Mouse (Mus musculus) adrenal gland, postnatal 4 days (tissue): Measurements from ENCODE around the gene Itm2c. TPM values are rescaled to one million over a fixed set of nuclear protein-coding genes. Genes with fewer than 3 reads are reported as not detected.

Experiments
- DNase-seq, 2 experiments: peaks; one replicate each; pipeline ENCODE4 v3.0.0; 2021 to 2022; ENCODE audit warnings: low spot score in 2 of 2, mixed read lengths in 2 of 2
- total RNA-seq, 2 experiments: library from RNA; stranded (reverse); gene quantifications; 2 replicates each; pipeline ENCODE4 v1.2.3; 2021

Gene Itm2c
- total RNA-seq, 2 experiments from 2014 or later: 412 to 422 TPM

DNA sequence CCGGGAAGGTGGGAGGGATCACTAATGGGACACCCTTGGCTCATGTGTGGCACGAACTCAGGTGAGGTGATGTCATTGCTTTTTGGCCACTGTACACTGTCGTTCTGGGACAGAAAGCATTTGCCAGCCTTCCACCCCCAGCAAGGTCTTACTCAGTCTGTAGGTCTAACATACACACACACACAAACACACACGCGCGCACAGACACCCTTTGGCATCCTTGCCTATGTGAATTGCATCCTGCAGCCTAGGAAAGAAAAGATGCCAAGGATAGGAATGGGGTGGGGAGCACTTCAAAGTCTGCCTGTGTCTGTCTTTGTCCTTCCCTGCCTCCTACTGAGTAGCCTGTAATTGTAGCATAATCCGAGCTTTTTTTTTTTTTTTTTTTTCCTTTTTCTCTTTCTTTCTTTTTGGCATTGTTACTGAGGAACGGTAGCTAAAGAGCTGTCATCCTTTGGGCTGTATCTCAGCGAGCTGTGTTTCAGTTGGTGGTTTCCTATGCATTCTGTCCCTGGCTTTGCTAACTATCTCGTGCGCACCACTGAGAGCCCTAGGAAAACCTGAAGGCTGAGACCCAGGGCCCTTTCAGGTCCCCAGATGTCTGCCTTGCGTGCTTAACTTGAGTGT lies 4.8 kb downstream of the Itm2c start:
- no peak for DNase-seq

DNA sequence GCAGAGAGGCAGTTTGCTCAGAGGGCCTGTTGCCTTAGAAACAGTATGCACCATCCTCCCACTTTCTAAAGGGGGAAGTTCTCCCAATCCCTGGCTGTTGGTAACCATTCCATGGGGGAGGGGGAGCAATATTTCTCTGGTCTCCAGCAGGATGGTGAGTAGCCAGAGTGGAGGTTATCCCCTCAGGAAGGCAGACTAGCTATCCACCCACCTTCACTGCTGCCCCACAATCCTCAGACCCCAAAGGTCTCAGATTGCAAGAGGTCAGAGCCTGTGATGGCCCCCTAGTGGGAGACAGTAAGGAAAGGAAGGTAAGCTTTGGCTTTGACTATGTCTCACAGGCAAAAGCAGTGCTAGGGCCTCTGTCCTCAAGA lies 5.3 kb downstream of the Itm2c start:
- DNase-seq: no peak

DNA sequence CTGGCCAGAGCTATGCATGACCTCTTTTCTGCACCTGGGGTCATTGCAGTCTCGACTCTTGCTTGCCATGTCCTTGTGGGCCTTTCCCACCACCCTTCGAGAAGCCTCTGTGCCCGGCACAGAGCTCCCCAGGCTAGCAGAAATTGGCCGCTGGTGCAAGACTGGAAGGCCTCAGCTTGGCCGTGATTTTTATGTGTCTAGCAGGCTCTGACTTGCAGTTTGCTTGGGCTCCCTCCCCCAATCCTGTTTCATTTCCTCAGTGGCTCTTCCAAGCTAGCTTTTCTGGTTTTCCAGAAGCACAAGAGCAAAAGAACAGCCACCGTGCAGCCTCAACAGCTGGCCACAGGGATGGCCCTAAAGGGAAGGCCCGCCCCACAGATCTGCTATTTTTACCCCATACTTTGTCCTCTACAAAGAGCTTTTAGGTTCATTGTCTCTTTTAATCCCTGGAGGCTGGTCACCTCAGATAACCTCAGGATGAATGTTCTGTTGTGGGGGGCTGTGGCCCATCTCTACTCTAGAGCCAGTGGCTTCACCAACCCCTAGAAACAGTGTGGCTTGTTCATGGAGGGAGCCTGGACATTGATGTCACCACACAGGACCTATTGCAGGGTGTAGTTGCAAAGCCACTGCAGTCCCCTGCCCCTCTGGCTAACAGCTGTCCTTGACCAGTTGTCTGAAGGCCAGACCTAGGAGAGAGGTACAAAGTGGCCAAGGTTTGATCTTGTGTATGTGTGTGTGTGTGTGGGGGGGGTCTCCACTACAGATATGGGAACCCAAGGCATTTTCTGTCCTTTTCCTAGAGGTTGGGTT lies 6.6 kb downstream of the Itm2c start:
- no peak for DNase-seq

DNA sequence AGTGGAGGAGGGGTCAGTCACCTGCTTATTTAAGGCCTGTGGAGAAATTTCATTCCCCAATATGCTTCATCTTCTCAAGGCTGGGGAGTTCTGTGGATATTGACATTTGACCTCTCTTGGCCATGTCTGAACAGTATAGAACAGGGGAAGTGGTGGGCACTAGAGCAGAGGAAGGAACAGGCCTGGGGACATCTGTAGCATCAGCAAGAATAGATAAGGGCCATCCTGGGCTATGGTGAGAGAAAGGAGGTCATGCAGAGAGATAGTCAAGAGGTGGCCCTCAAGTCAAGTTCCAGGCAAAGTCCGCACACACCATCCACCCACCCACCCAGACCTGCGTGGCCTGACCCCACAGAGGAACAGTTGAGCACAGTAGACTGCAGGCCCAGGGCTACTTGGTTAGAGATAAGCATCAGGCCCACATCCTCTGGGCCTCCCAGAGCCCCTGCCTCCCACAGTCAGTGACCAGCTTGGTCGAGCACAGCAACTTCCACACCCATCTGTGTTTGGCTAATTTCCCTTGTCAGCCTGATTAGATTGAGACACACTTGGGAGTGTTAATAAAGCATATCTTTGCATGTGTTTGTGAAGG lies 7.5 kb downstream of the Itm2c start:
- no peak for DNase-seq

DNA sequence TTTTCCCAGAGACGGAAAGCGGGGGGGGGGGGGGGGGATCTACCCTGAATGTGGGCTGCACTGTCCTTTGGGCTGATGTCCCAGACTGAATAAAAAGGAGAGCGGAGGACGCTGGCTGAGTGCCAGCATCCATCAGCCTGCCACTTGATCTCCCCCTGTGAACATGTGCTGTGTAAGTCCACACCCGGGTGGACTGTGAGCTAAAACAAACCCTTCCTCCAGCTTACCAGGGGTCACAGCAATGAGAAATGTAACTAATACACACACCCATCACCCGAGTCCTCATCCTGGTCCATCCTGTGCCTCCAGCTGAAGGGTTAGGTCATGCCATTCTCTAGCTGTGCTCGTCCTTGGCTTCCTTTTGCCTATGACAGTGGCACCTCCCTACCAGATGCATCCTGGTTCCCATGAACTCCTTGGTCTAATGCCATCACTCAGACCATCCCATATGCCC lies 8.1 kb downstream of the Itm2c start:
- no peak for DNase-seq

DNA sequence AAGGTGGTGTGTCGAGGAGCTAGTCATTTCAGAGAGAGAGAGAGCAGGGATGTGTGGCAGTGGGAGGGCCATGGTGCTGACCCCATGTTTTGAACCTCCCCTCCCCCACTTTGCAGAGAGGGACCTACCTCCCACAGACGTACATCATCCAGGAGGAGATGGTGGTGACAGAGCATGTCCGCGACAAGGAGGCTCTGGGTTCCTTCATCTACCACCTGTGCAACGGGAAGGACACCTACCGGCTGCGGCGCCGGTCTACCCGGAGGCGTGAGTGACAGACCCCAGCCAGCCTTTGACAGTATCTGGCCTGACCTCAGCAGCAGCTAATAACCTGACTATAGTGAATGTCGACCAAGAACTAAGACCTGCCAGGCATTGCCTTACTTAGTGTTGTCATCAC lies 12.8 kb downstream of the Itm2c start:
- DNase-seq: no peak

DNA sequence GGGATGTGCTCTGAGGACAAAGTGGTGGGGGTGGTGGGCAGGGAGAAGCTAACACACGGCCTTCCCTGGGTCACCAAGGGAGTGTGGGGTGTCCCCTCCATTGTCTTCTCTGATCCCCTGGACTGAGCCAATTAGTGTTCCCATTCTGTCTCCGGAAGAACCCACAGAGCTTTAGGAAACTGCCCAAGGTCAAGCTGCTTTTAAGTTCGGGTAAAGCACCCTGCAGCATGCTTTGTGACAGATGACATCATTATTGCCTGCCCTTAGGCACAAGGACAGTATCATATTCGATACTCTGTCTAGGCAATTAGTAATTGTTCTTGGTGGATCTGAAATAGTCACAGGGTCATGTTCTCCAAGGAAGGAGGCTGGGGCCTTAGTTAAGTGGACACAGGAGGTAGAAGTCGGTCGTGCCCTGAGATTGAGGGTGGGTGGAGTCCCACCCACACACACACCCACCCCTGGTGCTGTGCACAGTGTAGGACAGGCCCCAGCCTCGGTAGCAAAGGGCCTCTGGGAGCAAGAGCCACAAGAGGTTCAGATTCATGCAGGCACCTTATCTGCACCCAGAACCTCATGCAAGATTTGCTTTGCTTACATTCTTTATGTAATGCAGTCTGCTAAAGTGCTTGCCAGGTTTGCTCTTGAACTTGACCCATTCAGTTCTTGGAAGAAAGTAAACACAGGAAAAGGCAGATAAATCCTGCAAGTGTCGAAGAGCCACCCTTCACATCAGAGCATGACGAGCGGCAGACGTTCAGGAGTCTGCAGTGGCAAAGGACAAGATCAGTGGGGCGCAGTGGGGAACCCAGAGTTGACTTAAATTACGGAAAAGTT lies 14.9 kb downstream of the Itm2c start:
- no peak for DNase-seq

DNA sequence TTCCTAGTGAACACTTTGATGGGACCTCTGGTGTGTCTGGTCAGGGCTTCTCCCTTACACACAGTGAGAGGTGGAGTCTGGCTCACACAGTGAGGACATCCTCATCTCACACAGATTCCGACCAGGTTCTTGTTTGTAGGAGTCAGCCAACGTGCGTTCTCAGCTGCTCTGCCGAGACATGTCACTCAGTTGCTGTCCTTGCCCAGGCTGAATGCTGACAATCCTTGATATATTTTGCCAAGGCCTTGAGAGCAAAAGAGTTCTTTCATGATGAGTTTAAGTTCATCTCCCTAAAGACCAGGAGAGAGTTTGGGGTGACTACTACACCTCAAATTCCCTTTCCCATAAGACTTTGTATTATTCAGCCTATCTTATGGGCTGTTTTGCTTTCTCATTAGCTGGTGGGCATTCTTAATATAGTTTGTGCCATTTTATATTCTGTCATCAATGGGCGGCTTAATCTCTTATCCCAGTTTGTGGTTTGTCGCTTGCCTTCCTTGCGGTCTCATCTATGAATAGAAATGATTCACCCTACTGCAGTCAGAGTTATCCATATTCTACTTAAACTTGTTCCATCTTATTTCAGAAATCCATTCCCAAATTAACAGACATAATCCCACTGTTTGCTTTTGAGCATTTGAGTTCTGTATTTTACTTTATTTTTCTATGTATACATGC lies 19.1 kb downstream of the Itm2c start:
- no peak for DNase-seq

DNA sequence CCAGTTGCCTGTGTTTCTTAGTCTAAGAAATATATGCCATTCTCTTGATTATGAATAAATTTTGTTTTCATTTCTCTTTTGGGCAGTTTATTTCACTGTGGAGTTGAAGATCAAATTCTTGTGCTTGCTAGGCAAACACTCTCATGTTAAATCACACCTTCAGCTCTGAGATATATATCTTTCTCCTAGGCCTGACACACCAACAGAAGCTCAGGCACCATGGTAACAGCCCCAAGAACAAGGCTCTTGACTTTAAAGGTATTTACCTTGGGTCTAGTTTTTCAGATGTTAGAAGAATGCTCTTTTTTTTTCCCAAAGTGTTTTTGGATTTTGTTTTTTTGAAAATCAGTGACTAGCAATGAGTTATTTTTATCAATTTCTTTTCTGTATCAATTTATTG lies 21.8 kb downstream of the Itm2c start:
- no peak for DNase-seq

DNA sequence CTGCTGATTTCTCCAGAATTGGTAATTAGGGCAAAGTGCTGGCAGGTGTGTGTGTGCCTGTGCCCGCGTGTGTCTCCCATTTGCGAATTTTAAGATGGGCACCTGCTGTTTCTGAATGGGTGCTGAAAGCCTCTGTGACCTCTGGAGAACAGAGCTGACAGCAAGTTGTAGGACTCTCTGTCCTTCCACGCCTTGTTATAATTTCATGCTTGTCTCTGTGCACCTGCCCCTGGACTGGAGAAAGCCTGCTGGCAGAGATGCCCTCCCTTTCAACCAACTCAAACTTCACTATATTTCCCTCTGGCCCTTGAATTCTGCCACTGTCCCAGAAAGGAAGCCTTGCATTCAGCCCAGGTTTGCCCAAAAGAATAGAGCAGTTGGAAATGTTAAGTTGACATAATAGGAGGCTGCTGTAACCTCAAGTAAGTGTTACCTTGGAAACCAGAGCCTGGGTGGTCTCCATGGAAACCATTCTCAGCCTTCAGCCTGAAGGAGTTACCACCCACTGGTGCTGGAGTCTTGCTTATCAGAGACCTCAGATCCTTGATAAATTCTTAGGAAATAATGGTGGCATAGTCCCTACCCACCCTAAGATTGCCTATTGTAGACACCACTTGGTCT lies 22.9 kb downstream of the Itm2c start:
- DNase-seq: no peak

DNA sequence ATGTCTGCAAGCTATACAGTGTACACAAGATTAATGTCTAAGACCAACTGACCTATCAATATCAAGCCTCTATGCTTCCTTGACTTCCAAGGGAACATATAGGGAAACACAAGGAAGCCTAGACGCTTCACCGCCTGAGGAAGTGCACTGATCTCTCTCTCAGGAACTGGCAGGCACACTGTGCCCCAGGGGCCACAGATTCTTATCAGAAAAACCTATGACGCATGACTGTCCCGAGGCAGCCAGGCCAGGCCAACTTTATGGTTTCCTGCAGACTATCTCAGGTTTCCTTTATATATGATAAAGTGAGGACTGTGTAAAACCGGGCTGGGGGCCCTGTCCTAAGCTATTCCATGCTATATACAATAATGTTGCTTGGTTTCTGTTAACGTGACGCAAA lies 25.5 kb downstream of the Itm2c start:
- no peak for DNase-seq

DNA sequence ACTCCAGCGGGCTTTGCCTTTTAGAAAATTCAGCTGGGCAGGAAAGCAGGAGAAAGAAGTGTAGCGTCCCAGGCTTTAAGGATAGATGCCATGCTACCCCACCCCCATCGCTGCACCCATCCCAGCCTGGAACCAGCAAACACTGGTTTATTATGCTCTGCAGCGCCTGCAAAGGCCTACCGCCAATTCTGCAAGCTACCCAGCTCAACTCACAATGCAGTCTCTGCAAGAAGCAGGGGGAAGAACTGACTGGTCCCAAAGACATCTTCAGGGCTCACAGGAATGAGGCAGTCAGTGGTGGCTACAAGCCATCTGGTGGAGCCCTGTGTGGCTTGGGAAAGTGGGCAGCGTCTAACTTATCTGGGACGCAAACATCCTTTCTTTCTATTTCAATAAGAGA lies 27.6 kb downstream of the Itm2c start:
- DNase-seq: no peak

DNA sequence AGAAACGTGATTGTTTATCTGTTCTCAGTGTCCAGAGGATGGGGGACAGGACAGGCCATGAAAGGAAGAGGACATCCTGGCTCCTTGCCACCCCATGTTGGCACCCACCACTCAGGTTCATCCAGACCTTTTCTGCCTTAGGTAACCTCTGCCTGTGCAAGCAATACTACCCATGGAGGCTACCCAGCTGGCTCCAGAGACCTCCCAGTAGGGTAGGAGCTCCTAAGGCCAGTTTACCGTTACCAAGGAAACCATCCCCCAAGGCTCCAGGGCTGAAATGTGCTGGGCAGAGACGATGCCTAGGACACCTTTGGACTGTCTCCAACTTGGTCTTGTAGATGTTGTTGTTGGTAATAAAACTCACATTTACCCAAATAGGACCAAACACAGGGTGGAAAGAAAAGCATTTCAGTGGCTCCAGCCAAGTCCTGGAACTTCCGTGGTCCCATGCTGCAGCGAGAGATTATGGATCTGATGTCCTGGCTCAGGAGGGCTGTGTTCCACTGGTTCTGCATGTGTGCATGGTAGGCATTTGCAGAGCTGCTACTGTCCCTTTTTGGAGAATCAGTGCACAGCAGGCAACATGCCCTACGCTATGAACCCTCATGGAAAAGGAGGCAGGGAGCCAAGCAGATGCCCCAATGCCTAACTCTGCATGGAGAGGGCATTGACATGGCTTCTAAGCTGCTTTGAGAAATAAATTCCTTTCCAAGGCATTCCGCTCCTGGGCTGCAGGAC lies 28.2 kb downstream of the Itm2c start:
- no peak for DNase-seq

DNA sequence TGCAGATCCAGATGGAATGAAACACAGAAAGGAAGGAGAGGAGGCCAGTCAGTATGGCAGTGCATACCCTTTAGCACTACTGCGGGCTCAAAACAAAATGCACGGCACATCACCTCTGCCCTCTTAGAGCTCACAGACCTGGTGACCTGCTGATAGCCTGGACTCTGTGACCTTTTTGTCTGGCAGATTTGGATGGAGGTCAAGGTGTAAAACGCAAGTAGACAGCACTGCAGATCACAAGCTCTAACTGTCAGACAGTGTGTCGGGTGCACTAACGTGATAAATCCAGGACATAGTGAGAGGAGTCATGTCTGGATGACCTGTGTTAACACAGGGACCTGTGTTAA lies 28.8 kb downstream of the Itm2c start:
- DNase-seq: no peak

DNA sequence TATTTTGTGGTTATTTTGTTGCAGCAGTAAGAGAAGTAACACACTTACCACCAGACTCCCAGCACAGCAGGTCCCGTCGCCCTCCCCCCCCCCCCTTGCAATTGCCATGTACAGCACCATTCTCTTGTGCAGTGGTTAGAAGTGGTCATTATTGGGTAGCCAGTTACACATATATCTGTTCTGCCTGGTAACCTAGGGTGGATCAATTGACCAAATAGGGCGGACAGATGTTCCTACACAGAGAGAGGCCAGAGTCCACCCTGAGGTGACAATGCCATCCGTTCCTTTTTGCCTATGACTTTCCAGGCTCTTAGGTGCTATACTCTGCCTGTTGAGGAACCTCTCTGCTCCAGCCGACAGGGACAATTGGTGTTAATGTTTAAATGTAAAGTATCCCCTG lies 31.1 kb downstream of the Itm2c start:
- no peak for DNase-seq

DNA sequence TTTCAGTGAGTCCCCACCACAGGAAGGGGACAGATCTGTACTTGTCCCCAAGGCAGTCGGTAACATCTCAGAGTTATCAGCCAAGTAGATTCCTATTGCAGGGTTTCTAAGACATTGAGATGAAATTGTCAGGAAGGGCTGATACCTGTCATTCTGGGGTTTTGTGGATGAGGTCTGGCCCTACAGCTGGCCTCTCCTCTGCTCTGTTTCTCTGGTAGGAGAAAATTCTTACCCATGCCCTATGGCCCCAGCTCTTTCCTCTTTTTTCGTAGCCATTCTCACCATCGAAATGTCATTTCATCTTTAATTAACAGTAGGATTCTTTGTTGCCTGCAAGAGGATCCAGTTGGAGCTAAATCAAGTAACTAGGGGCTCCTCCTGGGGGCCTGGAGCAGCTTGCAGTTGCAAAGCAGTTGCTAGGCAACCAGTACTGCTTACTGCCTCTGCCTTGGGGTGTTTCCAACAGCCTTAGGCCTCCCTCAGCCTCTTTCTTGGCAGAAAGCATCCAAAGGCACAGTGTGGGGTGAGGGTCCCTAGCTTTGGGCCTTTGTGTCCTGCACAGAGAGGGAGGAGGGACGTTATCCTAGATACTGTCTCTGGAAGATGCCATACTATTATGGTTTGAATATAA lies 34.1 kb downstream of the Itm2c start, which contains the start of gene 4933407L21Rik:
Gene 4933407L21Rik (plus strand): TSS at position 427 of the 631 bp plus-strand sequence.
- DNase-seq: no peak

DNA sequence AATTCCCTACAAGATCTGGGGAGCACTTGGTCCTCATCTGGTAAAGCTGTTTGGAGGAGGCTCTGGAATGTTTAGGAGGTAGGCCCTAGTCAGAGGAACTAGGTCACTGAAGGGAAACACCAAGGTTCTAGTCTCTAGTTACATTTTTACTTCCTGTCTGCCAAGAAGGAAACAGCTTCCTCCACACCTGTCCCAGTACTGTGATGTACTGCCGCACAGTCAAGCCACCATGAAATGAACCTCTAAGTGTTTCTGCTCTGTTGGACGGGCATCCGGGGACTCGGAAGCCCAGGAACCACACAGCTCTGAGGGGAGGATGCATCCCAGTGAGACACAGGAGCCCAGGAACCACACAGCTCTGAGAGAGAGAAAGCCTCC lies 34.6 kb downstream of the Itm2c start:
- DNase-seq: no peak

DNA sequence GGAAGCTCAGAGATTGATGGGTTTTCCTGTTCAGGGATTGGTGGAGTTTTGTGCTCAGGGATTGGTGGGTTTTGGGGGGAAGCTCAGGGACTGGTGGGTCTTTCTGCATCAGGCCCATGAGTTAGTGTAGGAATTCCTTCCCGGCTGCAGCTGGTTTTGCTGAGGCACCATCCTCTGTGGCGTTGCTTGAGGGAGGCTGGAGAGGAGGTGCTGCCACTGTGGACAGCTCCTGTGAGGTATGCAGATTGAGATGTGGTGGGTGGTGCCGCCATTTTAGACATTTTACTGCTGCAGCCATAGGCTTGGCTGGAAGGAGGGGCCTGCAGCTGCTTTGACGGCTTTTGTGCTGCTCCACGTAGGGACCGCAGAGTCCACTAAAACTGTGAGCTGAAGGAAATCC lies 35.3 kb downstream of the Itm2c start:
- no peak for DNase-seq

DNA sequence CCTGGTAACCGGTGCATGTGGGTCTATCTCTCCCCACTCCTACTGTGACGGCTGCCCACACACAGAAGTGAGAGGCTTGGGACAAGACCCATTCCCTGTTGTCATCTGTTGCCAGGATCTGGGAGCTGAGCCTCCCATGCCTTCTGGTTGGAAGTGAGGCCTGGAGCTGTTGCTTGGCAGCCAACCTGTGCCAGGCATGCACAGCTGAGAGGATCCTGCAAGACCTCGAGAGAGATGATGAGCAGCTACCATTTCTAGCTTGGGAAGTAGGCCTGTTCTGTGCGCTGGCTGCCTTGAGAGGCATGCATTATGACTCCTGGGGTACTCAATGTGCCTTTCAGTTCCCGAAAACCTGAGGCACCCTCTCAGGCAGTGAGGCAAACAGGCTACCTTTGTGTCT lies 37.1 kb downstream of the Itm2c start:
- no peak for DNase-seq

DNA sequence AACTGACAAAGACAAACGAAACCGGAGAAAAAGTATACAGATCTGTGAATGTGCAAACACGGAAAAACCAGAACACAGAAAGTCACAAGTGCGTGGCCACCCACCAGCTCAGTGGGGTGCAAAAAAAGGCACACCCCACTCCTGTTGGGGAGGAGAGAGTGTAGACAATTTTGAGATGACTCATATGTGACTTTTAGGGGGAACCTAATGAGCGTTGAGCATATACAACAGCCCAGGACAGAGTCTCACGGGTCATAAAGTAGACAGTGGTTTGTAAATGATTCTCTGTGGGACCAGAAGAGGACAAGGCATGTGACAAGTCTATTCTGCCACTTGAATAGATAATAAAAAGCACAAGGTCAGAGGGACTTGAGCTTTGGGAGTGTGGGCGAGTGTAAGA lies 39.1 kb downstream of the Itm2c start:
- no peak for DNase-seq
